Mouse (Mus musculus): ENCODE measurements around the gene Entpd6.

The Entpd6 gene

DNA sequence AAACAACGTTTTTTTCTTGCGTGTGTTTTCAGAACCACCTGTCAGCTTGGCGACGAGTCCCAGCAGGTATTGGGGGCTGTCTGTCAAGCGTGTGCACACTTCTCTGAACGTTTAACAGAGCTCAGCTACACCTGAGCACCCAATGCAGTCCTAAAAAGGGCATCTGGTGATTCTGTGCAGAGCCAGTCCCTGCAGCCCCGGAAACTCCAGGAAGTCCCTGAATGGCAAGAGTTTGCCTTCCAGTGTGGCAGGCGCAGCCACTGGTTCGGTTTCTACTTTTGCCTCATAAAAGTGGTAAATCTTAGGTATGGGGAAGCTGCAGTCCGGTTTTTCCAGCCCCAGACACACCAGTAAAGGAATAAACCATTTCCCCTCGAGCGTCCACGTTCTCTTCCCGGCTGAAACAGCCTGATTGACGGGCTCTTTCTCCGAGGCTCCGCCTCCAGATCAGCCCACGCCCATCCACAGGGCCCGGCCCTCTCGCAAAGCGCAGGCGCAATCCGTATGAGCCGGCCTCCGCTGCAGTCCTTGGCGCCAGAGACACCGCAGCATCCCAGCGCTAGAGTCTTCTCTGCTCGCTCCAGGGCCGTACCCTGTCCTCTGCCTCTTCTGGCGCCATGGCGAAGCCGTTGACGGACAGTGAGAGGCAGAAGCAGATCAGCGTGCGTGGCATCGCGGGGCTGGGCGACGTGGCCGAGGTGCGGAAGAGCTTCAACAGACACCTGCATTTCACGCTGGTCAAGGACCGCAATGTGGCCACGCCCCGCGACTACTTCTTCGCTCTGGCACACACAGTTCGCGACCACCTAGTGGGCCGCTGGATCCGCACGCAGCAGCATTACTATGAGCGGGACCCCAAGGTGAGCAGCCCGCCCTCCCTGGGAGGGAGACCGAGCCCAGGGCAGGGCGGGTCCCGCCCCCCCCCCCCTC lies 37.7 kb downstream of the Entpd6 start, which contains the start of gene Pygb:
Pygb (plus strand) TSS at position 485 of the 930 bp plus-strand sequence.
- peak; percentile 90 for DNase-seq (ENCODE audit: low read depth, low spot score)

DNA sequence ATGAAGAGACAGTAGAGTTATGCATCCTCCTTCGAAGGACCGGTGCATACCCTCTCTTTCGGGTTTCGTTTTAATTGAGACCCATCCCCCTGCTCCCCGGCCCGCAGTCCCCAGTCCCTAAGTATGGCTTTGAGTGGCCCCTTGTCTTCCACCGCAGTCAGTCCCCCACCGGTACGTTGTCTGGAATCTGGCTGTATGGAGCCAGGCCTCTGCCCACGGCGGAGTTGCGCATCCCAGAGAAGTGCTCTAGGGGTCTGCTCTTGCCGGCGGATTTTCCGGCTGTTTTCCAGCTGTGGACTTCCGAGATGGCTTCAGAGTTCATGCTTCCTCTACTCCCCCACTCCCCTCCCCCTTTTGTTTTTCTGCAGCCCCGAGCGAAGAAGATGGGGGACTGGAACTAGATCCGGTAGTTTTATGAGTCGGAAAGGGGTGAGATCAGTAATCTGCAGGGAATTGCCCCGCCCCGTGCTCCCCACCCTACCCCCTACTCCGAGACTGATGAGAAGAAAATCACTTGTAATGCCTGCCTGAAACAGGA lies 38.5 kb downstream of the Entpd6 start:
- DNase-seq (ENCODE audit: low read depth, low spot score), result peak; percentile 51

GRCm38 (mm10) chr2:150788768-150789550 lies 40.1 kb downstream of the Entpd6 start:
- peak; percentile 40 for DNase-seq (ENCODE audit: low read depth, low spot score)

- DNase-seq (ENCODE audit: low read depth, low spot score), result no peak
These were observed 44.5 kb downstream of the Entpd6 start for GRCm38 (mm10) chr2:150793320-150793719.

DNA sequence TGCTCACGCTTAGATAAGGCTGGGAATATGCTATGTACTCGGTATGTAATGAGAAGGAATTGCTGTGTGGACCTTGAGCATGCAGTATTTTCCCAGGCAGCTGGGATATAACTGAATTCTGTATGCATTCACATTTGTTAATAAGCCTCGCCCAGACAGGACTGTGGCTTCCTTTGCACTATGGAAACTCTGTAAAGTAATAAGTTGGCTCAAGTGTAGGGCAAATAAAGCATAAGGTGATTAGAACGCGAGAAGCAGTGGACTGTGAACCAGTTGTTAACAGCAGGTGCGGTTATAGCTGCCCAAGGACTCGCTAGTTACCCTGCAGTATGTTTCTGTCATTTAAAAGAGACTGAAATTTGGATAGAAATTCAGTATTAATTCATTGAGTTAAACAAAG lies 49.2 kb downstream of the Entpd6 start:
- DNase-seq (ENCODE audit: low read depth, low spot score), result no peak

DNA sequence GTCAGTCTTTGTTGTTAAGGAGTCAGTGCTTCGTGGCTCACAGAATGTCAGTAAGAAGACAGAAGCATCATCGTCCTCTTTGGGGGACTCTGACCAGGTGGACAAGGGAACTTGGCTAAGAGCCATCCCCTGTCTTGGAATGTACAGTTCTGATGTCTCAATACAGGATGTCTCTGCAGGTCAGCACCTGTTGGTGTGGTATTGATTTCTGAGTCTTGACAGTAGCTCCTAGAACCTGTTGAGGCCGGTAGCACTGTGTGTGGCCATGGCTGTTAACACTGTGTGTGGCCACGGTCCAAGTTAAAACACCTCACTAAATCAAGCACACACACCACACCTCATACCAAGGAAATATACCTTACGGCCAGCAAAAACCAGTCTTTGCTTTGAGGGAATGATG lies 51.8 kb downstream of the Entpd6 start:
- no peak for DNase-seq (ENCODE audit: low read depth, low spot score)

- peak; percentile 34 for DNase-seq (ENCODE audit: low read depth, low spot score)
These were observed 54.2 kb downstream of the Entpd6 start for GRCm38 (mm10) chr2:150803035-150803434.

GRCm38 (mm10) chr2:150808381-150808780 lies 59.5 kb downstream of the Entpd6 start:
- DNase-seq (ENCODE audit: low read depth, low spot score), result no peak

DNA sequence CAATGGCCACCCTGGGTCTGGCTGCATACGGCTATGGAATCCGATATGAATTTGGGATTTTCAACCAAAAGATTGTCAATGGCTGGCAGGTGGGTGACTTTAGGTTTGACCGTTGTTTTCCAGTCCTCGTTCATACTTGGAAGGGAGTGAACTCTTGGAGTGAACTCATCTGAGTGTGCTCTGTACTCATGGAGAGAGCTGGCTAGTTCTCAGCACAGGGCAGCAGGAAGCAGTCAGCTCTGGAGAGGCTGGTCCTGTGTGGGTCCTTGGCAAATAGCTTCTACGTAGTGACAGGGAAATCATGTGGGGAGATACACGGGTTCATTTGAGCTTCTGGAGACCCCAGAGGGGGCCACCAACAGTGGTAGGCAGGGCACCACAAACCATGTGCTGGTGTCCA lies 60.0 kb downstream of the Entpd6 start:
- DNase-seq (ENCODE audit: low read depth, low spot score), result no peak

DNA sequence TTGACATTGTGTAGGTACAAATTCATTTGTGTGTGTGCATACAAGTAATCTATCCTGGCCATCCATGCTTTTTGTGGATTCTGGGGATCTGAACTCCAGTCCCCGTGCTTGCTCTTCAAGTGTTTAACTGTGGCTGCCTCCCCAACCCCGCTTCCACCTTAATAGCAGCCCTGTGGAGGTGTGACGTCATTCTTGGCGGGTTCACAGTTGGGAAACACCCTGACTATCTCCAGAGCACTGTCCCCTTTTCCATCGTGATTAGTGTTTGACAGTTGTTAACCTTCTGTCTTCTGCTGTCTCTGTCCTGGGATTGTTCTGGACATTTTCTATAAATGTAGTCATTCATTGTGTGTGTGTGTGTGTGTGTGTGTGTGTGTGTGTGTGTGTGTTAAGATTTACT lies 61.8 kb downstream of the Entpd6 start:
- DNase-seq (ENCODE audit: low read depth, low spot score), result no peak

DNA sequence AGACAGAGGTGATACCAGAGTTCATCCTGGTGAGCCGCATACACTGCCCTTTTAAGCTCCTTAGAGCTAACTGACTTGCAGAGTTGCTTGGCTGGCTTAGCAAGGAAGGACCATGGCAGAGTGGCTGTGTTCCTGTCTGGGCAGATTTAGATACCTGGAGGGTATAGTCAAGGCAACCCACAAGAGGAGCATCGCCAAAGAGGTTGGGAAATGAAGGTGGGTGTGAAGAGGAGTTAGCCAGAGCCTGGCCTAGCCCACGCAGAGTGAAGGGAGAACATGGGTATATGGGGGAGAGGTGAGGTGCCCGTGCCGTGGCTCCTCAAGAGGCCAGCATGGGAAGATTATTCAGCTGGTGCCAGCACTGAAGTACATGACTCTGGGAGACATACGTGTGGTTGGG lies 64.0 kb downstream of the Entpd6 start:
- DNase-seq (ENCODE audit: low read depth, low spot score), result no peak

- DNase-seq (ENCODE audit: low read depth, low spot score), result no peak
These were observed 68.0 kb downstream of the Entpd6 start for GRCm38 (mm10) chr2:150816676-150817402.

DNA sequence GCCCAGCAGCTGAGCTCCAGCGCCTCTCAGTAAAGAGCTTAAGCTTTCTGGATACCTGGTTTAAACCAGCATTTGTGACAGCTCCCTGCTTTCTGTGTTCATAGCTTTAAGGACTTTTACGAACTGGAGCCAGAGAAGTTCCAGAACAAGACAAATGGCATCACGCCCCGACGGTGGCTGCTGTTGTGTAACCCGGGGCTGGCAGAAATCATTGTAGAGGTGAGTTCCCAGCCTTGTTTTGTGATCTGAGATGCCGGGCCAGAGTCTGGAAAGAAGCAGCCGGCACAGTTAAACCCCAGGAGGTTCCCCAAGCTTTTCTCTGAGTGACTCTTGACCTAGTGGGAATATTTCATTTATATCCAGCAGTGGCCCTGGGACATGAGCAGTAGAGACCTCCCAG lies 69.9 kb downstream of the Entpd6 start:
- DNase-seq (ENCODE audit: low read depth, low spot score), result no peak

DNA sequence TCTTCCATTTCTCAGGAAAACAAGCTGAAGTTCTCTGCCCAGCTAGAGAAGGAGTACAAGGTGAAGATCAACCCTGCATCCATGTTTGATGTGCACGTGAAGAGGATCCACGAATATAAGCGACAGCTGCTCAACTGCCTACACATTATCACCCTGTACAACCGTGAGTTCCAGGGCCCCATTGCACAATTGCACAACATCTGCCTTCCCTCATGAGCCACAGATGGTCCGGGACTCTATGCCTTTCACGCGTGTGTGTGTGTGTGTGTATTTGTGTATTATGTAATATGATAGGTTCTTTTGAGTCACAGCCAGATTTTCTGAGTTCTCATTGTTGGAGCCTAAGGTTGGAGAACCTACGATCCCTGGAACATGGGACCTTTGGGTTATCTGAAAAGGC lies 71.9 kb downstream of the Entpd6 start:
- DNase-seq (ENCODE audit: low read depth, low spot score), result no peak
